Mouse (Mus musculus): ENCODE data around the gene Ldb2. TPM values are rescaled to one million over a fixed set of nuclear protein-coding genes. Genes with fewer than 3 reads are reported as not detected.
A peak's percentile ranks its signal among the peaks of the same experiment; 100 is the strongest.

Gene Ldb2
- polyA plus RNA-seq, 1 experiment from 2014 or later, result 4.9 TPM

GRCm38 (mm10) chr5:44504786-44505185 is 294.7 kb downstream of the Ldb2 start:
- H3K4me1 ChIP-seq (ENCODE audit: insufficient read depth), result no peaks in the 10 kb centered on the region
- no peak overlapping the region for H3K27ac ChIP-seq (ENCODE audit: low read depth)
- no peak overlapping the region for H3K9ac ChIP-seq (replicated peaks)
- no peak for TF ChIP-seq CTCF (IDR thresholded peaks at IDR 0.05; ENCODE audit: low read depth)
- no peak for TF ChIP-seq EP300 (IDR thresholded peaks at IDR 0.05; ENCODE audit: low read depth)
- H3K27me3 ChIP-seq (ENCODE audit: insufficient read depth, low read length), result no peaks in the 10 kb centered on the region
- H3K36me3 ChIP-seq (replicated peaks; ENCODE audit: insufficient read depth, low read length), result no peaks in the 10 kb centered on the region
- no peak overlapping the region for H3K4me2 ChIP-seq (ENCODE audit: low read depth, low read length)
- ATAC-seq (no peak), DNase-seq (no peak)
- WGBS (ENCODE audit: insufficient replicate concordance), result 72% methylated on average over 5 of the region's 5 CpGs
- no peaks in the 10 kb centered on the region for H3K9me3 ChIP-seq (ENCODE audit: low read length)
- H3K4me3 ChIP-seq (ENCODE audit: low read depth, low read length), result no peak overlapping the region

DNA sequence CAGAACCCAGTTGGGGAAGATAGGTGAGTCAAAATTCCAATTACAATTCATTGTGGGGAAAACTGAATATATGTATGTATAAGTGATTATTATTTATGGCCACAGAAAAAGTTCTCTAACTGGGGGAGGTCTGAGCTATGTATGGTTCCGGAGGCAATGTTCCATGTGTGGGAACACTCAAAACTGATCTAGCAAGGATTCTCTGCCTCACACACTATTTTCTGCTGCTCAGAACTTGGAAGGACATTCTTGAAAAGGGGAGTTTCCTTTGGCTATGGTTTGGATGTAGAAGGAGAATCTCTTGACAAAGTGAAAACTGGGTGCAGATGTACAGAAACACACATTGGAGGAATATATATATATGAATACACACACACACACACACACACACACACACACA is 301.3 kb downstream of the Ldb2 start:
- Histone ChIP-seq H3K9me3 (ENCODE audit: low read length) (no peaks in the 10 kb centered on the region), H3K4me1 (ENCODE audit: insufficient read depth) (no peaks in the 10 kb centered on the region), H3K27ac (ENCODE audit: low read depth) (no peak overlapping the region), H3K4me3 (ENCODE audit: low read depth, low read length) (no peak overlapping the region), H3K27me3 (ENCODE audit: insufficient read depth, low read length) (no peaks in the 10 kb centered on the region), H3K9ac (replicated peaks) (no peak overlapping the region), H3K4me2 (ENCODE audit: low read depth, low read length) (no peak overlapping the region), H3K36me3 (replicated peaks; ENCODE audit: insufficient read depth, low read length) (no peaks in the 10 kb centered on the region)
- ATAC-seq (no peak), DNase-seq (no peak)
- 79% methylated on average over 1 of the region's 1 CpGs for WGBS (ENCODE audit: insufficient replicate concordance)
- TF ChIP-seq EP300 (IDR thresholded peaks at IDR 0.05; ENCODE audit: low read depth) (no peak), CTCF (IDR thresholded peaks at IDR 0.05; ENCODE audit: low read depth) (no peak)

DNA sequence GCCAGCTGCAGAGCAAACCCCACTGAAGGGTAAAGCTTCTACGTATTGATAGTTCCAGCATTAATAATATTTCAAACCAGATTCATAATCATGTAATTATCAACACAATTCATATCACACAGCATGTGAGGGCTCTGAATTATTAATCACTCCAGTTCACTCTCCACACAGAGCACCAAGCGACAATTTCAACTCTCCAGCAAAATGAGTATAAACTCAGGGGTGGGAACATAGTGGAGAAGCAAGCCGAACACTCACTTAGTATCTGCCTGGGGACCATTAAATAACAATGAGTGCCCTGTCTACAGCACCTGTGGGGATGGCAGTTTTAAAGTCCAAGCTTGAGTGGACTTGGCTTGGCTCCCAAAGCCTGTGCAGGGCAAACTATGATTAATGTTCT is 302.6 kb downstream of the Ldb2 start:
- no peaks in the 10 kb centered on the region for H3K27me3 ChIP-seq (ENCODE audit: insufficient read depth, low read length)
- no peak for TF ChIP-seq CTCF (IDR thresholded peaks at IDR 0.05; ENCODE audit: low read depth)
- TF ChIP-seq EP300 (IDR thresholded peaks at IDR 0.05; ENCODE audit: low read depth), result no peak
- no peak overlapping the region for H3K9ac ChIP-seq (replicated peaks)
- H3K27ac ChIP-seq (ENCODE audit: low read depth), result no peak overlapping the region
- no peaks in the 10 kb centered on the region for H3K36me3 ChIP-seq (replicated peaks; ENCODE audit: insufficient read depth, low read length)
- no peaks in the 10 kb centered on the region for H3K4me1 ChIP-seq (ENCODE audit: insufficient read depth)
- H3K4me2 ChIP-seq (ENCODE audit: low read depth, low read length), result no peak overlapping the region
- 81% methylated on average over 3 of the region's 3 CpGs for WGBS (ENCODE audit: insufficient replicate concordance)
- H3K4me3 ChIP-seq (ENCODE audit: low read depth, low read length), result no peak overlapping the region
- no peaks in the 10 kb centered on the region for H3K9me3 ChIP-seq (ENCODE audit: low read length)
- DNase-seq, result no peak
- no peak for ATAC-seq

- ATAC-seq (0 out of 2 replicates have a peak, but pooled peaks have one; percentile 25), DNase-seq (peak; percentile 53)
- Histone ChIP-seq H3K9ac (replicated peaks) (no peak overlapping the region), H3K4me1 (ENCODE audit: insufficient read depth) (no peaks in the 10 kb centered on the region), H3K27ac (ENCODE audit: low read depth) (peak overlapping the region; percentile 16; the same call in 1 of the 2 replicates), H3K27me3 (ENCODE audit: insufficient read depth, low read length) (no peaks in the 10 kb centered on the region), H3K9me3 (ENCODE audit: low read length) (no peaks in the 10 kb centered on the region), H3K4me3 (ENCODE audit: low read depth, low read length) (no peak overlapping the region), H3K4me2 (ENCODE audit: low read depth, low read length) (no peak overlapping the region), H3K36me3 (replicated peaks; ENCODE audit: insufficient read depth, low read length) (no peaks in the 10 kb centered on the region)
- TF ChIP-seq CTCF (IDR thresholded peaks at IDR 0.05; ENCODE audit: low read depth), result no peak
- 0 out of 2 replicates have a peak, but pooled peaks have one; percentile 16 for TF ChIP-seq EP300 (IDR thresholded peaks at IDR 0.05; ENCODE audit: low read depth)
- 70% methylated on average over 4 of the region's 4 CpGs for WGBS (ENCODE audit: insufficient replicate concordance)
Observed at GRCm38 (mm10) chr5:44495092-44495491, 304.4 kb downstream of the Ldb2 start.

DNA sequence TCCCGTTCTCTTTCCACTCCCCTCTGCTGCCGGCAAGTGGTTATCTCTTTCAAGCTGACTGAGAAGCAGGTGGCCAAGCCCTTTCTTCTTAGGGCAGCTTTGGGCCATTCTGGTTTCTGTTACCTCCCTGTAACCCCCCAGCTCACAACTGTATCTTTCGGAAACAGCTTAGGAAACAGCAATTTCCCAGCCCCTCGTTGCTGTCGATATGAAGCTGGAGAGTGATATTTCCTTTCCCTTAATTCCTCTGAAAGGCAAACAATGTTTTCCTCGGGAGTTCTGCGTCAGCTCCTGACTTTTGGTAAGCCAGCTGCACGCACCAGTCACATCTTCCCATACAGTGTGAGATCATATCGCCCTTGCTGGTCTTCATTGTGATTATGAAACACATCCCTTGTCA is 305.3 kb downstream of the Ldb2 start:
- no peak overlapping the region for H3K4me3 ChIP-seq (ENCODE audit: low read depth, low read length)
- no peaks in the 10 kb centered on the region for H3K27me3 ChIP-seq (ENCODE audit: insufficient read depth, low read length)
- no peaks in the 10 kb centered on the region for H3K4me1 ChIP-seq (ENCODE audit: insufficient read depth)
- ATAC-seq, result 0 out of 2 replicates have a peak, but pooled peaks have one; percentile 27
- WGBS (ENCODE audit: insufficient replicate concordance), result 59% methylated on average over 9 of the region's 9 CpGs
- H3K4me2 ChIP-seq (ENCODE audit: low read depth, low read length), result no peak overlapping the region
- H3K36me3 ChIP-seq (replicated peaks; ENCODE audit: insufficient read depth, low read length), result no peaks in the 10 kb centered on the region
- H3K9me3 ChIP-seq (ENCODE audit: low read length), result no peaks in the 10 kb centered on the region
- no peak overlapping the region for H3K9ac ChIP-seq (replicated peaks)
- no peak for DNase-seq
- TF ChIP-seq EP300 (IDR thresholded peaks at IDR 0.05; ENCODE audit: low read depth) (peak; percentile 62), CTCF (IDR thresholded peaks at IDR 0.05; ENCODE audit: low read depth) (no peak)
- no peak overlapping the region for H3K27ac ChIP-seq (ENCODE audit: low read depth)

- Histone ChIP-seq H3K27ac (ENCODE audit: low read depth) (no peak overlapping the region), H3K36me3 (replicated peaks; ENCODE audit: insufficient read depth, low read length) (no peaks in the 10 kb centered on the region), H3K27me3 (ENCODE audit: insufficient read depth, low read length) (no peaks in the 10 kb centered on the region), H3K9me3 (ENCODE audit: low read length) (no peaks in the 10 kb centered on the region), H3K4me3 (ENCODE audit: low read depth, low read length) (no peak overlapping the region), H3K9ac (replicated peaks) (no peak overlapping the region), H3K4me2 (ENCODE audit: low read depth, low read length) (no peak overlapping the region), H3K4me1 (ENCODE audit: insufficient read depth) (no peaks in the 10 kb centered on the region)
- WGBS (ENCODE audit: insufficient replicate concordance), result 76% methylated on average over 1 of the region's 1 CpGs
- ATAC-seq (no peak), DNase-seq (no peak)
- TF ChIP-seq CTCF (IDR thresholded peaks at IDR 0.05; ENCODE audit: low read depth) (no peak), EP300 (IDR thresholded peaks at IDR 0.05; ENCODE audit: low read depth) (no peak)
Observed at GRCm38 (mm10) chr5:44491526-44491925, 308.0 kb downstream of the Ldb2 start.

DNA sequence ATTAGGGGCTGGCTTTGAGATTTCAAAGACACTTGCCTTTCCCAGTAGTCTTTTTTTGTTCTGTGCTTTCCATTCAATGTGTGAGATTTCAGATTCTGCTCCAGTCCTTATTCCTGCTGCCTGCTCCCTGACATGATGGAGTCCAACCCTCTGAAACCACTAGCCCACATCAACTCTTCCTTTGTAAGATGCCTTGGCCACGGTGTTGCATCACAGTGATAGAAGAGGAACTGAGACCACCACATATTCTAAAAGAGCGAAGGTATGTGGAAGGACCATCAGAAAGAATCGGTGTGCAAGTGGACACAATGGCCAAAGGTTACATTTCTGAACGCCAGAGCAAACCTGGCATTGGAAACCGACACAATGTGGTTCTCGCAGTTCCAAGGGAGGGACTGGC is 309.0 kb downstream of the Ldb2 start:
- DNase-seq (no peak), ATAC-seq (no peak)
- H3K4me3 ChIP-seq (ENCODE audit: low read depth, low read length), result no peak overlapping the region
- no peak overlapping the region for H3K9ac ChIP-seq (replicated peaks)
- no peaks in the 10 kb centered on the region for H3K9me3 ChIP-seq (ENCODE audit: low read length)
- no peaks in the 10 kb centered on the region for H3K4me1 ChIP-seq (ENCODE audit: insufficient read depth)
- H3K36me3 ChIP-seq (replicated peaks; ENCODE audit: insufficient read depth, low read length), result no peaks in the 10 kb centered on the region
- H3K27ac ChIP-seq (ENCODE audit: low read depth), result no peak overlapping the region
- no peak for TF ChIP-seq EP300 (IDR thresholded peaks at IDR 0.05; ENCODE audit: low read depth)
- no peaks in the 10 kb centered on the region for H3K27me3 ChIP-seq (ENCODE audit: insufficient read depth, low read length)
- WGBS (ENCODE audit: insufficient replicate concordance), result 71% methylated on average over 6 of the region's 6 CpGs
- no peak overlapping the region for H3K4me2 ChIP-seq (ENCODE audit: low read depth, low read length)

Data from liver, postnatal 0 days (tissue).